Mouse (Mus musculus): ENCODE results near the gene Neu1.

DNA sequence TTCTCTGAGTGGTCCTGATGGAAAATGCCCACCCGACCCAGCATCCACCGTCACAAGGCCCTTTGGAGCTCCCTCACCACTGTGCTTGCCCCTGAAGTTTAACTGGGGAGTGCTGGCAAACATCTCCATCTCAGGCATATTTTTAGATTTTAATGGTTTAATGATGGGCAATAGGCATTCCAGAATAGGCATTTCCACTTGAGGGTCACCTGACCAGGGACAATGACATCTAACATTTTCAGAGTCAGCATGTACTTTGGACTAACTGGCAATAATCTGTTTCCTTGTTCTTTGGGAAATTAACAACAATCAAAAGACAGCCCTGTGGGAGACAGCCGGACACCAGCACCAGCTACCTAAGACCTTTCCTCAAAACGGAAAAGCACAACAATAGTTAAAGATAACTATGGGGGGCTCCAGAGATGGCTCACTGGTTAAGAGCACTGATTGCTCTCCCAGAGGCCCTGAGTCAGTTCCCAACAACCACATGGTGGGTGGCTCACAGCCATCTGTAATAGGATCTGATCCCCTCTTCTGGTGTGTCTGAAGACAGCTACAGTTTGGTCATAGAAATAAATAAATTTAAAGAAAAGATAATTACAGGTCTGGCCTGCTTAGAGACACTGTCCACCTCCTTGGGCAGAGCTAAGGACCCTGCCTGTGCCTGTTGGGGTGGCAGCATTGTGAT lies 12.2 kb downstream of the Neu1 start:
- TF ChIP-seq EP300 (optimal IDR thresholded peaks at IDR 0.05) (no peak), CTCF (IDR thresholded peaks at IDR 0.05; ENCODE audit: low read depth) (no peak)
